Mouse (Mus musculus): ENCODE measurements around the gene Neurl4. TPM values are rescaled to one million over a fixed set of nuclear protein-coding genes. Genes with fewer than 3 reads are reported as not detected.
A peak's percentile ranks its signal among the peaks of the same experiment; 100 is the strongest.

Neurl4 gene
- total RNA-seq, 2 experiments from 2014 or later = 31.2 to 31.8 TPM

DNA sequence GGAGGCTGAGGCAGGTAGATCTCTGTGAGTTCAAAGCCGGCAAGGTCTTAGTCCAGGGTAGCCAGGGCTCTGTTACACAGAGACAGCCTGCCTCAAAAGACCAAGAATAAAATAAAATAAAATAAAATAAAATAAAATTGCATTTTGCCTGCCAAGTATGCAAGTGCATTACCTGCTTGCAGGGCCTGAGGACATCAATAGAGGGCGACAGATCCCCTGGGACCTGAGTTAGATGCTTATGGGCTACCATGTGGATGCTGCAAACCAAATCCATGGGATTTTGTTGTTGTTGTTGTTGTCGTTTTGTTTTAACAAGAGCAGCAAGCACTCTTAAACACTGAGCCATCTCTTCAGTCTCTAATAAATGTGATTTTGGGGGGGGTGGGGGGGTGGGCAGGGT is 31.4 kb downstream of the Neurl4 start:
- no peak for DNase-seq

GRCm38 (mm10) chr11:69933066-69933465 is 32.2 kb downstream of the Neurl4 start:
- no peak for DNase-seq

DNA sequence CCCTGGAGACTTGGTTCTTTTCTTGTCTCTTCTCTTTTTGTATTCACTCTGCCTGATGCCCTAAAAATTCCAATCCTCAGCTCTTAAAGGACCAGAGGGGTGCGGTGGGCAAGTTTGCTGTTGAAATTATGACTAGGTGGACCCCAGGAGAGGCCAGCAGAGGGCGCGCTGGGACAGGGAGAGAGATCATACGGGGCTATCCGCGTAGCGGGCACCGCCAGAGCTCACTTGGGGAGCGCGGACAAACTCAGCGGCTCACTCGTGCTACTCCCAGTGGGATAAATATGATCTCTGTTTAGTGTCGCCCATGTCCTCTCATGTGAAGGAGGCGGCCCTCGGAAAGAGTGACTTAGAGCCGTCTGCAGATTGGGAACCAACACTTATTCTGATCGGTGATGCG is 33.3 kb downstream of the Neurl4 start:
- DNase-seq = peak; percentile 99

DNA sequence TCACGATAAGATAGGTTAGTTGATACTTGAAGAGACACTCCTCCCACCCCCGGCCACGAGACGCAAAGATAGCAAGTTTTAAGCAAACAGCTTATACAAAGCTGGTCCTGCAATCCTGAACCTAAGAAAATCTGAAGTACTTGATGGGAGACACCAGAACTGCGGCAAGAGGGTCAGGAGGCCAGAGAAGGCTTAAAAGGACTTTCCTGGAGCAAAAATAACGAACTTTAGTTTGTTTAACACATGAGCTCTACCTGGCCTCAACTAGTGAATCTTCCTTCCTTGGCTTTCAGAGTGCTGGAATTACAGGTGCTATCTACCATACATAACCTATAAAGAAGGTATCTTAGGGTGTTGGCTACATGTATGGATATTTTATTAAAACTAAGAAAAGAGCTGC is 33.8 kb downstream of the Neurl4 start:
- DNase-seq = no peak

GRCm38 (mm10) chr11:69935137-69935879 is 34.4 kb downstream of the Neurl4 start, which contains the start of gene Ybx2:
TSS of gene Ybx2 (plus strand) at chr11:69935796.
- peak; percentile 80 for DNase-seq

DNA sequence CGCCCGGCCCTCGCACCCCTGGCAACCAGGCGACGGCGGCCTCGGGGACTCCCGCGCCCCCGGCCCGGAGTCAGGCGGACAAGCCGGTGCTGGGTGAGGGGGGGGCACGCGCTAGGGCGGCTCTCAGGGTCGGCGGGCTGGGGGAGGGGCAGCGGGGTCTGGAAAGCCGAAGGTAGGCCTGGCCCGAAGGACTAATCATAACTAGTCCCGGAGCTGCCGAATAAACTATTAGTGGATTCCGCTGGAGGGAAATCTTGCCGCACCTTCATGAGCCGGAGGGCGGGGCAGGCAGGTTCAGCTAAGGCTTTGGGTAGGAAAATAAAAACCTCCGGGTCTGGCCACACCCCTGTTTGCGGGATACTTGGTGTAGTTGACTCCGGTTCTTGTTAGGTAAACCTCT is 35.3 kb downstream of the Neurl4 start:
- no peak for DNase-seq

DNA sequence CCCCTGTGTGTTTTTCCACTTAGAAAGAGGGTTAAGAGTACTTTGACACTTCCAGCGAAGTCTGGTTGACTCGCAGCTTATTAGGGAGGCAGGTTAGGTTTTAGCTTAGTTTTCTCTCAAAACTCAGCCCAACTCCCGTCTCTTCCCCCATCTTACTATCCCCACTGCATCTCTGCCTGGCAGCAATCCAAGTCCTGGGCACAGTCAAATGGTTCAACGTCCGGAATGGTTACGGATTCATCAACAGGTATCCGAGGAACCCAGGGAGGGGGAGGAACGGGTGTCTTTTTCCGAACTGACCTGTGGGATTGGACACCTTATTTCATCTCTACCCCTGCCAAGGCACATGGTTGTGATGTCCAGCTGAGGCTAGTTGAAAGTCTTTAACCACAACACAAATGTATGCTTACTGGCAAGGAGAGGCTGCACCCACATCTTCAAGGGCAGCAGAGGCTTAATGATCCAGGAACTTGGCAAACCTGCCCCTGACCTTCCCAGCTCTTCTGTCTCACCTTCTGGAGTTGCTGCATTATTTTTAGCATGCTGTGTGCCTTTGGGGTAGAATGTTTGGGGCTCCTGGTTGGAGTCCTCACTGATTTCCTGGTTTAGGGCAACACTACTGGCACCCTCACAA is 36.0 kb downstream of the Neurl4 start:
- DNase-seq = no peak

DNA sequence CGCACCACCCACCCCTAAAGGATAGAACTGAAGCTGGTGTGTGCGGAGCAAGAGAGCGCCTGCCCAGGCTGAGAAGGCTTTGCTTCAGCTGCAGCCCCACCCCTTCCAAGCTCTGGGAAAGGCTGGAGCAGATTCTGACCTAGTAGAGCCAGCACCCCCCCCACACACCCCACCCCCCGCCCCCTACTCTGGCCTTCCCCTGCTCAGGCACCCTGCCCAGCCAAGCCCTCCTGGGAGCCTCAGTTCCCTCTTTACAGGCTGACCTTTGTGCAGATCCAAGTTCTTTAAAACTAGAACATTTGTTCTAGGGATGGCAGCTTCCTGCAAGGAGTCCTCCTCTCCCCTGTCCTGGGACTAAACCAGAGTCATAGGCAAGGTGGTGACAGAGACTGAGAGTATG is 36.5 kb downstream of the Neurl4 start:
- DNase-seq = peak; percentile 70

DNA sequence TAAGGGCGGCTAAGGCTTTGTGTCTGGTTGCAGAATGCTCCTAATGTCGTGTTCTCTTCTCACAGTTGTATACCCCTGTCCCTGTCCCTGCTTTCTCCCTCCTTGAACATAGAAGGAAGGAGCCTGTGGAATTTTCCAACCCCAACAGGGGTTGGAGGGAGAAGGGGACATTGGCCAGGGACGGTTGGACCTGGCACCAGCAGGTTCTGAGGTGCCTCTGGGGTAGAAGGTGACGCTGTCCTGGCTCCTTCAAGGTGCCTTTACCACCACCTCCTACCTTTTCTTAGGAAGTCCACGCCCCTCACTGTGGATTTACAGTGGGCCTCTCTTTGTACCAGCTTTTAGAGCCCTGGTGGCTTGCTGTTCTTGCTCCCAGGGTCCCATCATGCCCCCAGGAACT is 37.0 kb downstream of the Neurl4 start:
- DNase-seq = no peak

DNA sequence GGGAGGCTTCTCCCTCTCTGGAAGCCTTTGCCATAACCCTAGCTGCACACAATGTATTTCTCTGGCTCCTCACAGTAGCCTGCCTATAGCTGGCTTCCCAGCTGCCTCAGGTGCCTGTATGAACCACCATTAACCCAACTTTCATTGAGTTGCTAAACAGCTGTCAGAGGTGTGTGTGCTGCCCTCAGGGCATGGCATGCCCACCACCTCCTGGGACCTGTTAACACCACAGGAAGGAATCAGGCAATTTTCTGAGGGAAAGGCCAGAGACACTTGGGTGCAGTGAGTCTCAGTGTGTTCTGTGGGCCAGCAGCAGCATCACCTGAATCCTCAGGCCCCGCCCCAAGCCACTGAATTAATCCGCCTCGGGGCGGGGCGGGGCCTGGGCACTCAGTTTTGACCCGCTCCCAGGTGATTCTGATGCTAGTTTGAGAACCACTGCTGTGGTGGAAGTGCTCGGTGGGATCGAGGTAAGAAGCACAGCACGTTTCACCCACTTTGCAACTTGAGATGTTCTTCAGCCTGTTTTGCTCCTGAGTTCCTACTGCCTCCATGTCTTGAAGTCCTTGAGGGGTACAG is 37.6 kb downstream of the Neurl4 start:
- no peak for DNase-seq

DNA sequence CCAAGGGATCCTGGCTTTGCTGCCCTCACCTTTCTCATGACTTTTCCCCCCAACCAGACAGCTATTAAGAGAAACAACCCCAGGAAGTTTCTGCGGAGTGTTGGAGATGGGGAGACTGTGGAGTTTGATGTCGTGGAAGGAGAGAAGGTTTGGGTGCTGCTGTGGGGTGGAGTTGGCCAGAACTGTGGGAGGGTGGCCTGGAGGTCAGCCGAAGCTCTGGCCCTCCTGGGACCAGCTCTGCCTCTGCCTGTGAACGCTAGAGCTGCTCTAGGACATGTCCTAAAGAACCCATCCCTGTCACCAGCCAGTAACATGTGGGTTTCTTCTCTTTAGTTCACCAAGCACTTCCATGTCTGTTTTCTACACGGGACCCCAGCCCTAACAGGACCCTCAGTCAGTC is 38.3 kb downstream of the Neurl4 start:
- DNase-seq = no peak

DNA sequence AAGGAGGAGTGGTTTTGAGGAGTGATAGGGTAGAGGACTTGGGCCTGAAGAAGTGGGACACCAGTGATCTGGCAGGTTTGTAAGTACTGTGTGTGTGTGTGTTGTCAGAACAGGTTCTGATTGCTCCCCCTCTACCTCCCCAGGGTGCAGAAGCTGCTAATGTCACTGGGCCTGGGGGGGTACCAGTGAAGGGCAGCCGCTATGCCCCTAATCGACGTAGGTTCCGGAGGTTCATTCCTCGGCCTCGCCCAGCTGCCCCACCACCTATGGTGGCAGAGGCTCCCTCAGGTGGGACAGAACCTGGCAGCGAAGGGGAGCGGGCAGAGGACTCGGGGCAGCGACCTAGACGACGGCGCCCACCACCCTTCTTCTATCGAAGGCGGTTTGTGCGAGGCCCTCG is 38.9 kb downstream of the Neurl4 start:
- DNase-seq = no peak

DNA sequence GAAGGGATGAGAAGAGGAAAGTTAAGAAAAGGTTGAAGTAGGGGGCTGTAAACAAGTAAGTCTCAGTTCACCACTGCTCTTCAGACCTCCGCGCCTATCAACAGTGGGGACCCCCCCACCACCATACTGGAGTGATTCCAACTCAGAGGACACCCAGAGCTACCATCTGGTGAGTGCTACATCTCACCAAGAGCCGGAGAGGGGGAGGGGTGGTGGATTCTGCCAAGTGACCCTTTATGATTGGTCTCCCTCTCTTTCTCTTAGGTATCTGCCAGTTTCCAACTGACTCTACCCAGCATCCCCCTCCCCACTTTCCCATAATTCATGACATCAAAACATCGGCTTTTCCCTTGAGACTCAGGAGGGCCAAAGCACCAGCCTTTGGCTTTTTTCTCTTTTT is 40.1 kb downstream of the Neurl4 start:
- DNase-seq = no peak

- no peak for DNase-seq
These were observed 44.3 kb downstream of the Neurl4 start for GRCm38 (mm10) chr11:69945216-69945615.

DNA sequence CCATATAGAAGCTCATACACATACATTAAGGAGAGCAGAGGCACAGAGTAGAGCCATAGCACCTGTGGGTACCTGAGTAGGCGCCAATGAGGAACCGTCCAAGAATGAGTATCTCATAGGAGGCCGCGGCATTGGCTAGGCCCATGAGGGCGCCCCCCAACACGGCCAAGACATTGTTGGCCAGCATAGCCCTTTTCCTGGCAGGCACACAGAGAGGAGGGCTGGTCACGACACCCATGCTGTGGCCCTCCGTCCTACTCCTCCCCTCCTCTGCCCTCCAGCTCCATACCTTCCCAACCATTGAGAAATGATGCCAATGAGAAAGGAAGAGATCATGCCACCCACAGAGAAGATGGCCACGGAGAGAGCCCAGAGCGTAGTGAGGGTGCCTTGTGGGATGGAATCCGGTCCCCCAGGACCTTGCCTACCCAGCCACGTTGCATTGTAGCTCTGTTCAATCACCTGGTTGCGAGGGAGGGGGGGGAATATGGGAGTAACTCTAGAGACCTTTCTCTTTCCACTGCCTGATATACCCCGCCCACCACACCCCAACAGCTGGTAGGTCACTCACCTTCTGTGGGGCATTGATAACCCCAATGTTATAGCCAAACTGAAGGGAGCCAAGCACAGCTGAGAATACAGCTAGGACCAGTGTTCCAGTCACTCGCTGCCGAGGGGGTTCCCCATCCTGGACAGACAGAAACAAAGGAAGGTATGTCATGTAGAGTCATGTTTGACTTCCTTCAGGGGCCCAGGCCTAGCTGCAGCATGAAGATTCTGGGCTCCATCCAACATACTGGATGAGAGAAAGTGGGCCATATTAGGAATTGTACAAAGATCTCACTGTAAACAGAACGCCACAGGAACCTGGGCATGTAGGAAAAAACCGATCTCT is 45.4 kb downstream of the Neurl4 start:
- DNase-seq = no peak

- peak; percentile 78 for DNase-seq
These were observed 46.6 kb downstream of the Neurl4 start for GRCm38 (mm10) chr11:69947337-69948065.

DNA sequence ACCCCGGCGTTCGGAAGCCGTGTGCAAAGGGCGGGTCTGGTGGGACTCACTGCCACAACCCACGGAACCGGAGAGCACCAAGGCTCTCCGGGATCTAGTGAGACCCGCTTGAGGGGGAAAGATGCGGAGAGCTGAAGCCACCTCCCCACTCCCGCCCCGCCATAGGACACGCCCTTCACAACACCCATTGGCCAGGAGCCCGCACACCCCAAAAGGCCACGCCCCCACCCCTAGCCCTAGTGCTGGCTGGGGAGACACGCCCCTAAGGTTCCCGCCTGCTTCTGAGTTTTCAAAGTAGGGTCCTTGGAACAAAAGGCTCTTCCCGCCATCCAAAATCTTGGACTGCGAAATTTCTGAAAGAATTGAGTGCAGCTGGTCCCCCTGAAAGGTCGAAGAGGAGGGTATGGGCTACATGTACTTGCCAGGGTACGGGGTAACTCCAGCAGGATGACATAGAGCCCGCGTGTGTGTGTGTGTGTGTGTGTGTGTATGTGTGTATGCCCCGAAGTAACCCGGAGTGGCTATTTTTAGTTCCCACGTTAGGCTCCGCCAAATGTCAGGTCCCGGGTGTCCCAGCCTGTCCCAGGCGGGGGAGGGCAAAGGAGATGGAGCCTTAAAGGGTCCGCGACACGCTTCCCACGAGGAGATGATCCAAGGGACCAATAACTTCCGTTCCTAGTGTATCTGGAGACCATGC is 47.3 kb downstream of the Neurl4 start, which contains the start of gene Slc2a4:
Slc2a4 (minus strand) TSS at position 123 of the 697 bp plus-strand sequence.
- peak; percentile 97 for DNase-seq

- peak; percentile 89 for DNase-seq
These were observed 47.9 kb downstream of the Neurl4 start for GRCm38 (mm10) chr11:69948763-69949150.

DNA sequence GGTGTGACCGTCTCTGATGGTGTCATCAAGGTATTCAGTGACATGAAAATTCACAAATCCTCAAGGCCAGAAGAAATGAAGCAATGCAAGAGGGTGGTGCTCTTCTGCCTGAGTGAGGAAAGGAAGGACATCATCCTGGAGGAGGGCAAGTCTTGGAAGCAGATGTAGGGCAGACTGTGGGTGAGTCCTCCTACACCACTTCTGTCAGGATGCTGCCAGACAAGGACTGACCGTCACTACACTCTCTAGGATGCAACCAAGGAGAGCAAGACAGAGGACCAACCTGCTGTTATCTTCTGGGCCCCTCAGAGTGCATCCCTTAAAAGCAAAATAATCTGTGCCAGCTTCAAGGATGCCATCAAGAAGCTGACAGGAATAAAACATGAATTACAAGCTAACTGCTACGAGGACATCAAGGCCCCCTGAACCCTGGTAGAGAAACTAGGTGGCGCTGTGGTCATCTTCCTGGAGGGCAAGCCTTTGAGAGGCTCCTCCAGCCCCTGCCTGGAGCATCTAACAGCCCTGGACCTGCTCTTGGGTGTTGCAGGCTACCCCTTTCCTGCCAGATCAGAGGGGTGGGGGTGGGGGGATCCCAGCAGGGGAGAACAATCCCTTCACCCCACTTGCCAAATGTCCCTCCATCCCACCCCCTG is 50.1 kb downstream of the Neurl4 start:
- DNase-seq = no peak

DNA sequence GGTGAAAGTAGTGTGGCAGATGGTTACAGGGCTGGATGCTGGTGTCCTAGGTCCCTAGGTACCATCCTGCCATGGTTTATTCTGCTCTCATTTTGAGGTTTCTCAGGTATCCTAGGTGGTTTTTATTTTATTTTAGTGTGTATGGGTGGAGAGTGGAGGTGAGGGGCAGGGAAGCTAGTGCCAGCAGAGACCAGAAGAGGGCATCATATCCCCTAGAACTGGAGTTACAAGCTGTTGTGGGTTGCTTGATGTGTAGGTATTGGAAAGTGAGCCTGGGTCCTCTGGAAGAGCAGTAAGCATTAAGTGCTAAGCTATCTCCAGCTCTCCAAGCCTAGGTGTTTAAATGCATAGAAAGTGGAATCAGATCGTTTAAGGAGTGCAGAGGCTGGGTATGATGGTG is 51.4 kb downstream of the Neurl4 start:
- no peak for DNase-seq

All from gastrocnemius, postnatal 10 days (tissue).